Mouse (Mus musculus): ENCODE measurements at regions not wholly inside any gene's neighbourhood (a gene's known extent, or its start where the extent isn't known, plus 50 kb on each side); places are given as distances from the start of the nearest gene placed in this dataset.

DNA sequence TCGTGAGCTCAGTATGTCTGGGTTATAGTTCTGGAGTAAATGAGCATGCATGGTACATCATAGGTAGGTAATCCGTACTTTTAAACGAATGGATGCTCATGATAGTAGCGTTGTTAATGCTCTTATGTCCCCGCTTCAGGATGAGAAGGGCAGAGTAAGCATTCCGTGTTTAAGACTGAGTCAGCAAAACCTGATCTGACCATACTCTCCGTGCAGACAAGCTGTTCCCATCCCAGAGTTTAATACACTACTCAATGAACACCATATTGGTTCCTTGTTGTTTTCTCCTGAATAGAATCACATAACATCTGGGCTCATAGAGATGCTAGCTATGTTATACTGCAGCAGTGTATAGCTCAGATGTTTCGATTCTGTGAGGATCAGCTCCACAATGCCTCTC, 606.7 kb downstream of the Tmem182 start:
- no peak for DNase-seq

DNA sequence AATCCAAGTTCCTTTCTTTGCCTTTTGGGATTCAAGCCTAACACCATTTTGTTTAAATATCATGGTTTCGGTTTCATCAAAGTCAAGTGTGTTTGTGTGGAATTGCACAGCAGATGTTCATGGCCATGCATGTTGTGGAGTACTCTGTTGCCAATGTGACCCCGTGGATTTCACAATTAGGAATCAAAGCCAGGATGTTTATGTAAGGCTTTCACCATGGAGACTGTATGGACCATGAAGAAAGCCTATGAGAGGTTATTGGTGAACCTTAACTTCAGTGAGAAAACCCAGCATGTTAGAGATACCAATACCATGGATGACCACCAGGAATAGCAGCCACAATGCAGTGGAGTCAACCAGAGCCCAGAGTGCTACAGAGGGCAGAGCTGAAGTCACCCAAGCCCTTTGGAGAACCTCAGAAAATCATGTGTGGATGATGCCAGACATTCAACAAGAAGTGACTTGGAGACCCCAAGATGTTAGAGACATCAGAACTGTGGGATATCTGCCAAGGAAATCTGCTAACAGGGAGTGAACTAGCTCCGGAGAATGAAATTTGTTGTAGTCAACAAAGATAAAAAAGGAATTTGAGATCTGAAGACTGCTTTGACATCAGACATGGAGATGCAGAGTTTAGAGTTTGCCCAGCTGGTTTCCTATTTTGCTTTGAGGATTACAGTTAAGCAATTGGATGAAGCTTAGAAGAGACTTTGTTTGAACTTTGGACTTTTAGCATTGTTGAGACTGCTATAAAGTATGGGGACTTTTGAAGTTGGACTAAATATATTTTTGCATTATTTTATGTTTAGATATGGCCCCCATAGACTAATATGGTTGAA, 615.3 kb downstream of the Tmem182 start:
- DNase-seq = no peak

DNA sequence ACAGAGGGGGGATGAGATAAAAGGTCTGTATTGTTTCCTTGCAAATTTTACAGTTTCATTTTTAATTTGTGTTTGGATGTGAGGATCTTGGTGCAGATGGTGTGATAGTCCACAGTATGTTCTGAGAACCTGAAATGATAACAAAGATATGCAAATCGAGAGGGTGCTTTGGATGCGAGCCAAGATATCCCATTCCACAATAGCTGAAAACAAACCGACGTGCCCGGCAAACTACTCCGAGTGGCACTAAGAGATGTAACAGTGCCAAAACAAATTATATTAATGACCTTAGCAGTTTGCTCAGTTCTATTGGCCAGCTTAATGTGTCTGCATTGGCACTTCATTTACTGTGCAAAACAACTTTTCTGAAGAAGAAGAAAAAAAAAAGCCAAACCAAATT, 622.5 kb downstream of the Tmem182 start:
- DNase-seq = no peak

DNA sequence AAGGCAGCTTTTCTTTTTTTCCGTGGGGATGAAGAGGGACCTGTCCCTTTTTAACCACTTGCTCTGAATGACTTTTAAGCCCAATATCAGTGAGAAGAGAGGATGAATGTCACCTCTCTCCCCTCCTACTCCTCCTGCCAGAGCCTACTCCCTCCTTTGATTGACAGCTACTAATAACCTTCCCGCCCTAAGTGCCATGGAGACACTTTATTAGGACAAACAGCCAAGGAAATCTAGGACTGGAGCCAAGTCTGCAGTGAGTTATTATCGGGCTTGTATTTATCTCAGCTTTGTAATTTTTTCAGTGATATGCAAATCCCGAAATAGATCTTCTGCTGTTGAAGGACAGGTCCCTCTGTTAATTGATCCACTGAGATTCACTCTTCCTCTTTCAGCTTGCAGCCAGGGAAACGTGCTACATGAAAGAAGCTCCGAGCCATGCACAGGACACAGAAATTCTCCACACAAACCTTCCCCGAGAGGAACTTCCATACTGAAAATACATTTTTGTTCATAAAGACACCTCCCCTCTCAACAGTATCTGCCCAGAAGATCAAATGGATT, 625.8 kb downstream of the Tmem182 start:
- DNase-seq = no peak

DNA sequence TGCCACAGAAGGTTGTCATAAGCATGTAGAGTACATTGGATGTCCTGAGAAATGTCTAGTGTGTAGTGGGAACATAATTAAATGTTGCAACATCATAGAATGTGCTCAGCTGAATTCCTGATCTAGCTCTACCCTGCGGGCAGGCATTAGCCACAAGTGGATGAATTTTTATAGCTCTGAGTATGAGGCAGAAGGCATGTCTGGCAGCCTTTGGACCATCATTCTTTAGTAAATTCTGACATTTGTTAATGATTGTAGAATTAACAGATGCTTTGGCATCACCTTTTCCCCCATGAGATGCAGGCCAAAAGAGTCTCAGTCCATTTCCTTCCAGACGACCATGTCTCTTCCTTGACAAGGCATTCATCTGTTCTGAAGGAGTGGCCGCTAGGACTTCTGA, 630.0 kb downstream of the Tmem182 start:
- DNase-seq = no peak

DNA sequence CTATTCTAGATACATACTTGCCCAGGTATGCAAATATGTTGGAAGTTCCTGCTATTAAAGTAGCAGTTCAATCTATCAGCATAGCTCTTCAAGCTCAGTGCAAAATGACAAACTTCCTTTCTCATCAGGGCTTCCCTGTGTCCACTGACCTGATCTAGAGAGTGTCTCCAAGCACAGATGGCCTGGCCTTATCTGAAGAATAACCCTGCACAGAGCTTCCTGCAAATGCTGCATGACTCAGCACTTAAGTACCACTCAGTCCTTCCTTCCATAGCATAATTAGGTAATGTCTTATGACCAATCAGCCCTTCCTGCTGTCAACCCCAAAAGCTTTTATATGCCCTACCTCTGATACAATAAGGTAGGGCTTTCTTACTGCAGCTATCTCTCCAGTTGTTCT, 644.6 kb downstream of the Tmem182 start:
- DNase-seq = no peak

Data from adrenal gland, adult 2 months (tissue).